Mouse (Mus musculus): ENCODE measurements at regions not wholly inside any gene's neighbourhood (a gene's known extent, or its start where the extent isn't known, plus 50 kb on each side); places are given as distances from the start of the nearest gene placed in this dataset.

DNA sequence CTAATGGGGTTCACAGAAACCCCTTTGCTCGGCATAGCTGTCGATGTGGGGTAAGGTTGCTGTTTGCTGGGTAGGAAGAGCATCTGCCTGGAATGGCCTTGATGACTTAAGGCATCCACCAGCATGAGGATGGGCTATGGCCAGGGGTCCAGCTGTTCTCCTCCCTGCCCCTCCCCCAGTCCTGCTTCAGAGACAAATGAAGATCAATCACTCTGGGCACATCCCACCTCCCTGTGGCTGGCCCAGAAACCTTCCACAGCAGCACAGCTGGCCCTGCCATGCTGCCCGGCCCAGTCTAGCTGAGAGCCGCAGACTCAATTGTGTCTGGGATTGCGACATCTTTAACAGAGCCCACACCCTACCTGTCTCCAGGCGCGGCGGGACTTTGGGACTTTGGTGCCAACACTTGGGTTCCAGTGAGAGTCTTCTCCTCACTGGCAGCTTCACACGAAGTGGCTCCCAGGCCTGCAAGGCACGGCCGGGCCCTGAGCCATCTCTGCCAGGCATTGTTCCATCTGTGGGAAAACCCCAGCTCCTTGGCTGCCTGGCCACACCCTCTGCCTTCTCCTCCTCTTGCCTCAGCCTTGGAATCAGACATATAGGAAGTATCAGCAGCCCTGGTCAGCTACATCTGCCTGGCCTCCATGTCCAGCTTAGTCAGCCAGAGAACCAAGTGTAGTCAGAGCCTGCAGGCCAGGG is 149.6 kb upstream of the A530016L24Rik start:
- TF ChIP-seq POLR2A (IDR thresholded peaks at IDR 0.05; ENCODE audit: control insufficient read depth, low read depth, low read length) (no peak), CTCF (IDR thresholded peaks at IDR 0.05; ENCODE audit: control insufficient read depth, insufficient read depth, insufficient replicate concordance, low read depth, low read length) (no peak)
